Mouse (Mus musculus) gastrocnemius, postnatal 10 days (tissue): ENCODE results near the gene Eif3j1. TPM values are rescaled to one million over a fixed set of nuclear protein-coding genes. Genes with fewer than 3 reads are reported as not detected.
A peak's percentile ranks its signal among the peaks of the same experiment; 100 is the strongest.
"Not testable (repeated sequence)": the region's sequence is repeated elsewhere in the genome, so short reads cannot be mapped to it uniquely, and the experiment has no call there.

Experiments used
- DNase-seq: peaks from one replicate; pipeline ENCODE4 v3.0.0; 2021; ENCODE audit warnings: mixed read lengths
- long read RNA-seq, 2 experiments: library from polyadenylated mRNA; stranded (forward); transcript quantifications; one replicate each; pipeline ENCODE4 v2.0.0; 2021
- total RNA-seq, 2 experiments: library from RNA; stranded (reverse); gene quantifications; 2 replicates each; pipeline ENCODE4 v1.2.3; 2021

The Eif3j1 gene
- 10 to 100 TPM; 18.0 to 19.4 TPM for total RNA-seq
- long read RNA-seq, experiment 1, full-length matches to known transcripts, result 116 of 127 reads
- long read RNA-seq, experiment 1, partial matches to known transcripts, result 7 of 127 reads
- long read RNA-seq, experiment 1, other reads (novel, unspliced or antisense), result 4 of 127 reads
- long read RNA-seq, experiment 2, full-length matches to known transcripts, result 95 of 104 reads
- long read RNA-seq, experiment 2, partial matches to known transcripts, result 5 of 104 reads
- long read RNA-seq, experiment 2, other reads (novel, unspliced or antisense), result 4 of 104 reads

DNA sequence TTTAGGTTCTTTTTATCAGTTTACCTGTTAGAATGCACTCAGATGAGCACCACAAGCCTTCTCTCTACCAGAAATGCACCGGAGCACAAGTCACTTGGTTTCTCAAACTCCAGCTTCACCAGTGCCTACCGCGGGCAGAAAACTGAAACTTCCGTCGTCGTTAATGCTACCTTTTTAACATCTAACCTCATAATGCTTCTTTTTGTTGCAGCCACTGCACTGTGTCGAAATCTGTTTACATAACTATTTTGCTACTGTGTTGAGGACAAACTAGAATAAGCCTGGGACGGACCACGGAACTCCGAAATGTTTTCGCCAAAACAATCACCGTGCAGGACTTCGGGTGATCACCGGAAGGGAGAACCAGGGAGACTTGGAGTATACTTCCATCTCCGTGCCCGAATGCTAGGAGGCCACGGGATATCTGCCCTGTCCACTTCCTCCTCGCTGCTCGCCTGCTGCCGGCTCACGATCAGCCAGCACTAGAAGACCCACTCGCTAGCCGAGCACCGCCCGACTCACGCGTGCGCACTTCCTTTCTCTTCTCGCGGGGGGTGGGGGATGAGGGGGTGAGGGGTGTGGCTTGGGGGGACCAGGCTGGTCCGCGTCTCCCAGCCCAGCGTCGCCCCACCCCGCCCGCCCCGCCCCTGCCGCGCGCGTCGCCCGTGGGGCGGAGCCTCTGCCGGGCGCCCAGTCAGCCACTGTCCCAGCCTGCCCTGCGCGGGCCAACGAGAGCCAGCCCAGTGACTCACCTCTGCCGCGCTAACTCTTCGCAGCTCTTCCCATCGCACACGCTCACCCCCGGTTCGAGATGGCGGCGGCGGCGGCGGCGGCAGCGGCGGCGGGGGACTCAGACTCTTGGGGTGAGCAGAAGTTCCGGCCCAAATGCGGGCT lies at the start of gene Eif3j1:
TSS of gene Eif3j1 (plus strand) at position 685 of the 894 bp plus-strand sequence.
- peak; percentile 86 for DNase-seq

DNA sequence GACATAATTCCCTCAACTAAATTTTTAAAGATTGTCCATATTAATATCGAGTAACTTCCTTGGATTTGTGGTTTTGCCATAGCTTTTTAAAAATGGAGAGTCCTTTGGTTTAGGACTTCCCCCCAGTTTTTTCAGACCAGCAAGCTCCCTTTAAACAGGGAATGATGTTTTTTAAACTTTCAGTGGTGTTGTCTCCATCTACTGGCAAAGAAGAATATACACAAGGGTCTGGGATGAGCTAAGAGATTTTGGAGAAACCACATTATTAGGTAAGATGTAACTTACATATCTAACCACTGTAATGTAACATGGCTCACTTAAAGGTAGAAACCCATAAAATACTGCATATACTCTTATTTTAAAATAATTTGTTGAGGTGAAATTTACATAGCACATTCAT lies 32.6 kb upstream of the Eif3j1 start:
- no peak for DNase-seq

- DNase-seq, result no peak
Observed at GRCm38 (mm10) chr2:122008832-122009231, 19.5 kb upstream of the Eif3j1 start.

GRCm38 (mm10) chr2:122011441-122011840 lies 16.9 kb upstream of the Eif3j1 start:
- DNase-seq, result no peak

DNA sequence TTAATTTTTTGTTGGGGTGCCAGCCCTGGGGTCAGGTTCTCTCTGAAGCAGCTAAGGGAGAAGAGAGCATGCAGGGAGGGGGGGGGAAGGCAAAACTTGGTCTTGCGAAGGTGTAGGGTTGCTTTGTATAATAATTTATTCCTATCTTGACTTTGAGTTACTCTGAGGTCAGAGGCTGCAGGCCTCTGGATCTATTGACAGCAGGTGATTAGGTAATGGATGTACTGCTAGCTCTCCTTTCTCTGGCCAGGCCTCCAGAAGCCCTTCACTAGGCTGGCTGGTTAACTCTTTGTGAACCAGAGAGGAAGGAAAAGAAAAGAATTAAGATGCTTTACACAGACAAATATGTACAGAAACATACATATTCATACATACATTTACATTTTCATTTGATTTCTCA lies 9.6 kb upstream of the Eif3j1 start:
- DNase-seq, result no peak

- DNase-seq, result no peak
Observed at GRCm38 (mm10) chr2:122022284-122022683, 6.1 kb upstream of the Eif3j1 start.

DNA sequence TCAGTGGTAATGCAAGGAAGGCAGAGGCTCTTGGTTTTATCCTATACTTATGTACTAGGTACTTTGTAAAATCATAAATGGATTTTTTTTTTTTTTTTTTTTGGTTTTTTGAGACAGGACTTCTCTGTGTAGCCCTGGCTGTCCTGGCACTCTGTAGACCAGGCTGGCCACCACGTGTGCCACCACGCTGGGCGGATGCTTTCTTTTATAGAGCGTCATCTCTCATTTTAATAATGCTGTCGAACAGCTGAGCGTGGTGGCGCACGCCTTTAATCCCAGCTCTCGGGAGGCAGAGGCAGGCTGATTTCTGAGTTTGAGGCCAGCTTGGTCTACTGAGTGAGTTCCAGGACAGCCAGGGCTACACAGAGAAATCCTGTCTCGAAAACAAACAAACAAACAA lies 1.3 kb upstream of the Eif3j1 start:
- not testable (repeated sequence) for DNase-seq

GRCm38 (mm10) chr2:122028756-122029700 lies 682 bp downstream of the Eif3j1 start:
- peak; percentile 55 for DNase-seq

GRCm38 (mm10) chr2:122031970-122032369 lies 3.6 kb downstream of the Eif3j1 start:
- DNase-seq, result no peak

DNA sequence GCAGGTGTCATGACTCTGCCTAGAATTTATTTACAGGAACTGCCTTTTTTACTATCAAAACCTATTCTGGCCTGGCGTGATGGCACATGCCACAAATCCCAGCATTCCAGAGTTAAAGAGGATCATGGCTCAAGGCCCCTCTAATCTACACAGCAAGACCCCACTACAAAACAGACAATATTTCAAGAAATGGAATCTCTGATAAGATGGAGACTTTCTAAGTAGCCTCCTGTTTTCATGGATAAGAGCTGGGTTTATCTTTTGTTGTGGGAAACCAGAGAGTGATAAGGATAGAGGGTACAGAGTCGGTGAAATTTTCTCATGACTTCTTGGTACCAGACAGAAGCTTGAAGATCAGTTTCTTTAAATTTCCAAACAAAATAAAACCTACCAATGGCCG lies 7.7 kb downstream of the Eif3j1 start:
- no peak for DNase-seq

GRCm38 (mm10) chr2:122043926-122044325 lies 15.6 kb downstream of the Eif3j1 start:
- no peak for DNase-seq

DNA sequence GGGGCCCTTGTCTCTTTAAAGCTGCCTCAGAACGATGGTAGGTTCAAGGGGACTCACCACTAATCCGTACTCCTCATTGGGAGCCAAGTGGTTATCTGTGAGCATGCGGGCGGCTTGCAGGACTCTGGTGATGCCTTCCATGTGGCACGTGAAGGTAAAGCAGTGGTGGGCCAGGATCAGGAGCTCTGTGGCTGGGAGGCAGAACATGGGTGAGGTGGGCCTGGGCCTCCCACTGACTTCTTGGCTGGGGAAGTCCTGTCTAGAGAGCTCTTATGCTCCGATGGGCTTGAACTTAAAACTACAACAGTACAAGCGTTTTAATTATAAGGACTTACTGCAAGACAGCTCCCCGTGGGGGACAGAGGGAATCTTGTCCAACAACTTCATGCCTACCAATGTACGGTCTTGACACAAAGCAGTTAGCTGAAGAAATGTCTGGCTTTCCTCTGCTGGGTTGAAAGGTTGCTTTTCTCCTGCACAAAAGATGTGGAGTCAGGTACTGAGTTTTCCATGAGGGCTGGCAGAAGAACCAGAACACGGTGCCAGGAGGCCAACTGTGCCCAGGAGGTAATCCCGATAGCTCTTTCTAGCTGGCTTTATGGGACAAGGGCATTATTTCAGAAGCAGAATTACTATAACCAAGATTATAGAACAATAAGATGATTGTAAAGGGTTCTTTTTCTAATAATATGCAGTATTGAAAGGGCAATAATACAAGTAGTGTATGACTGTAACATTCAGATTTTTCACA lies 31.2 kb downstream of the Eif3j1 start:
- no peak for DNase-seq

GRCm38 (mm10) chr2:122065200-122065969 lies 37.0 kb downstream of the Eif3j1 start:
- DNase-seq, result peak; percentile 47

DNA sequence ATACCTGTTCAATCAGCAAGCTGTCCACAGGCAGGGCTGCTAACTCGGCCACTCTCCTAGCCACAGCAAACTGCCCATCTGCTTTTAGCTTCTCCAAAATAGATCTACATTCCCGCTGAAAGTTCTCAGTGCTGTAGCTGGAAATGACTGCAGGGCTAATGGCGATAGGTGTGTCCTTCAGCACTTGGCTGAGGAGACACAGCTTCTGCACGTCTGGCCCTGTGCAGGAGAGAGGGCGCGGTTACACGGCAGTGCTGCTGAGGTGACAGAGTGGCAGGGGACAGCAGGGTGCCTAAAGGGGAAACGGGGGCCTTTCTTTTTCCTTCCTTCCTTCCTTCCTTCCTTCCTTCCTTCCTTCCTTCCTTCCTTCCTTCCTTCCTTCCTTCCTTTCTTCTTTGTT lies 37.9 kb downstream of the Eif3j1 start:
- no peak for DNase-seq

DNA sequence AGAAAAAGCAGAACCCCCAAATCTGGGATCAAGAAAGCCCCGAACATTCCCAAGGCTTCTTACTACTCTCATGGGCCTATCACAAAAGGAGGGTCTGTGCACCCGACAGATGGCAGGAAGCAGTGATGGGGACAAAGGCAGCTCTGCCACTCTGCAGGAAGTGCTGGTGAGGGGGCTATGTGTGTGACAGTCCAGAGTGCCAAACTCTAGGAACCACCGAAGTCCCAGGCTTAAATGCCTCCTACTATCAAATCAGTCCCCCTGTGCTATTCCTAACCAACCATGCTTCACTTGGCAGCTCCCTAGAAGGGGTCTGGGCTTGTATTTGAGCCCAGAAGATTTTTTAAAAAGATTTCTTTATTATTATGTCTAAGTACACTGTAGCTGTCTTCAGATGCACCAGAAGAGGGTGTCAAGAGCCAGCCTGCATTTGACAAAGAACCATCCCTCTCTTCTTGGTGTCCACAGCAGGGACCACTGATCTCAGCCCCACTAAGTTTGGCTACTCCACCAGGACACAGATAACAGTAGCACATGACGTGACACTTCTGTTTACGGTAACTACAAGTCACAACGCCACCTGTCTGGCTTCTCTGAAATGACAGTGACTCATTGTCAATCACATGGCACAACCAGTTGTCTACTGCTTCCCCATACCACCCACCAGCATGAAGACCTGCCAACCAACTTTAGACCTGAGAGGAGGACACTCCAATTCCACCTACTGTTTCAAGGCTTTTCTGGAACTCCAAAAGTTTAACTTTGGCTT lies 41.0 kb downstream of the Eif3j1 start:
- no peak for DNase-seq

- peak; percentile 65 for DNase-seq
Observed at GRCm38 (mm10) chr2:122069922-122070321, 41.6 kb downstream of the Eif3j1 start.

GRCm38 (mm10) chr2:122081728-122082456 lies 53.5 kb downstream of the Eif3j1 start:
- DNase-seq, result no peak

DNA sequence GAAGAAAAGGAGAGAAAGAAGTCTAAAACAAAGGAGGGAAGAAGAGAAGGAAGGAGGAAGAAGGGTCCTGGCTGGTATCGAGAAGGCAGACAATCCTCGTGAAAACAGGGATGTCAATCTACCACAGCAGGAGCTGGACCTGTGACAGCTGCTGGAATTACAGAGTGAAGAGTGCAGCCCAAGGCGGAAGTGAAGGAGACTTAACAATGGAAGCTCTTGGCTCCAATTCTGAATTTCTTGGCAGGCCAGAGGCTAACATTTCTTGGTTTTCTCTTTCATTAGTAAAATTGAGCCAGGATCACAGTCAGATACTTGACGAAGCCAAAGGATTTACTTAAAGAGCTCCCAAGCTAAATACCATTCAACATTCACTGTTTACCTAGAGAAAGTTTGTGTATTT lies 58.1 kb downstream of the Eif3j1 start:
- peak; percentile 28 for DNase-seq

- DNase-seq, result no peak
Observed at GRCm38 (mm10) chr2:122093844-122094243, 65.5 kb downstream of the Eif3j1 start.
